Mouse (Mus musculus) intestine, postnatal 0 days (tissue): ENCODE data around the gene Mettl14. TPM values are rescaled to one million over a fixed set of nuclear protein-coding genes. Genes with fewer than 3 reads are reported as not detected.
A peak's percentile ranks its signal among the peaks of the same experiment; 100 is the strongest.

Experiments used
- ATAC-seq: fragments of 200-750 bp; cut with Nextera tagmentation; 2 replicates; pipeline ENCODE4 v1.8.0; 2017; ENCODE audit warnings: mild to moderate bottlenecking, moderate TSS enrichment, moderate library complexity
- H3K27ac ChIP-seq: fragments of 300-500 bp; sonication (generic); 2 replicates; pipeline ENCODE4 v1.5.1; 2014; ENCODE audit warnings: mild to moderate bottlenecking, low read depth, low read length, moderate library complexity
- H3K27me3 ChIP-seq: fragments of 300-500 bp; sonication (generic); replicated peaks from 2 replicates; pipeline ENCODE4 v1.6.1; 2014; ENCODE audit warnings: low read length, mixed read lengths; ENCODE audit not compliant: control insufficient read depth, insufficient read depth
- H3K36me3 ChIP-seq: fragments of 300-500 bp; sonication (generic); 2 replicates; pipeline ENCODE4 v1.6.1; 2014; ENCODE audit warnings: mild to moderate bottlenecking, moderate library complexity; ENCODE audit not compliant: control insufficient read depth, insufficient read depth
- H3K4me1 ChIP-seq: fragments of 300-500 bp; sonication (generic); replicated peaks from 2 replicates; pipeline ENCODE4 v1.6.1; 2014; ENCODE audit warnings: antibody characterized with exemption, low read length, mixed read lengths; ENCODE audit not compliant: control insufficient read depth, insufficient read depth
- H3K4me2 ChIP-seq: fragments of 300-500 bp; sonication (generic); replicated peaks from 2 replicates; pipeline ENCODE4 v1.6.1; 2014; ENCODE audit warnings: low read depth, mild to moderate bottlenecking, moderate library complexity
- H3K4me3 ChIP-seq: fragments of 300-500 bp; sonication (generic); 2 replicates; pipeline ENCODE4 v1.5.1; 2014; ENCODE audit warnings: low read depth, low read length
- H3K9ac ChIP-seq: fragments of 300-500 bp; sonication (generic); 2 replicates; pipeline ENCODE4 v1.6.1; 2014; ENCODE audit warnings: mild to moderate bottlenecking, low read depth, low read length
- H3K9me3 ChIP-seq: fragments of 300-500 bp; sonication (generic); 2 replicates; pipeline ENCODE4 v1.6.1; 2016; ENCODE audit warnings: mixed run types; ENCODE audit not compliant: control insufficient read depth
- CTCF ChIP-seq: sonication (generic); IDR thresholded peaks from 2 replicates; pipeline ENCODE4 v1.5.1; 2016; ENCODE audit warnings: low read depth, mild to moderate bottlenecking, control low read depth, antibody characterized with exemption, moderate library complexity
- WGBS: fragments of 180-500 bp; shearing (Covaris S2); extraction: QIAGEN DNeasy Blood & Tissue Kit; methylation state at CpG from one replicate; pipeline ENCODE4 v1.1.7; 2014; 5-methylcytosine and 5-hydroxymethylcytosine counted together
- polyA plus RNA-seq: library from polyadenylated mRNA; unstranded; fragments of >200 nt; fragmentation: Nextera tagmentation; extraction: Ambion mirVana; gene quantifications from 2 replicates; pipeline ENCODE4 v1.2.1, GENCODE M21; 2015

Mettl14 gene
- polyA plus RNA-seq, 1 experiment from 2014 or later: 11.1 TPM

GRCm38 (mm10) chr3:123425647-123426046 lies 39.7 kb upstream of the Mettl14 start:
- H3K9me3 ChIP-seq: no peaks in the 10 kb centered on the region
- WGBS: 47% methylated on average over 2 of the region's 2 CpGs
- H3K4me1 ChIP-seq: no peaks in the 10 kb centered on the region
- no peak for TF ChIP-seq CTCF
- H3K27ac ChIP-seq: no peak overlapping the region
- no peak overlapping the region for H3K4me2 ChIP-seq
- no peak overlapping the region for H3K9ac ChIP-seq
- no peak for ATAC-seq
- H3K4me3 ChIP-seq: no peak overlapping the region
- no peaks in the 10 kb centered on the region for H3K36me3 ChIP-seq
- no peaks in the 10 kb centered on the region for H3K27me3 ChIP-seq

GRCm38 (mm10) chr3:123413173-123413572 lies 27.3 kb upstream of the Mettl14 start:
- peak; percentile 32 for TF ChIP-seq CTCF
- ATAC-seq: no peak
- Histone ChIP-seq H3K36me3 (no peaks in the 10 kb centered on the region), H3K4me1 (no peaks in the 10 kb centered on the region), H3K27me3 (no peaks in the 10 kb centered on the region), H3K4me3 (no peak overlapping the region), H3K4me2 (no peak overlapping the region), H3K9ac (no peak overlapping the region), H3K9me3 (peaks cover 3% of the 10 kb centered on the region; the same call in 1 of the 2 replicates), H3K27ac (no peak overlapping the region)
- 53% methylated on average over 5 of the region's 5 CpGs for WGBS

- no peak overlapping the region for H3K4me3 ChIP-seq
- TF ChIP-seq CTCF: no peak
These were observed 26.1 kb upstream of the Mettl14 start for GRCm38 (mm10) chr3:123411821-123412578.

DNA sequence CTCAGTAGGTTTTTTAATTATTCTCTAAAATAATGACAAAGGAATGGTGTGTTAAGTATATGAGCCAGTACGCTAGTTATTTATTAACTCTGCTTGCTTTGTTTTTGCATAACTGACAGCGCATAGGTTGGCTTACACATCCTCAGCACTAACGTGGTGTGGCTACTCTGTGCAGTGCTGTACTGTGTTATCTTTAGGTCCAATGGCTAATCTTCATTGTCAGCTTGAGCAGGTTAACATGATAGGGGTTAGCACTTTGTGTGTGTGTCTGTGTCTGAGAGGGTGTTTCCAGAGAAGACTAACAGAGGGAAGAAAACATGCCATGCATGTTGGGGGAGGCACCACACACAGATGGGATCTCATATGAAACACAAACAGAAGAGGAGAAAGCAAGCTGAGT lies 19.0 kb upstream of the Mettl14 start:
- no peak for TF ChIP-seq CTCF
- Histone ChIP-seq H3K9ac (no peak overlapping the region), H3K4me2 (no peak overlapping the region), H3K27me3 (no peaks in the 10 kb centered on the region), H3K4me1 (no peaks in the 10 kb centered on the region), H3K36me3 (no peaks in the 10 kb centered on the region), H3K27ac (no peak overlapping the region), H3K9me3 (no peaks in the 10 kb centered on the region), H3K4me3 (no peak overlapping the region)
- 56% methylated on average over 3 of the region's 3 CpGs for WGBS
- ATAC-seq: peak; percentile 69

More at GRCm38 (mm10) chr3:123411821-123412578, 26.1 kb upstream of the Mettl14 start:
- H3K27ac ChIP-seq: no peak overlapping the region
- H3K9me3 ChIP-seq: peaks cover 3% of the 10 kb centered on the region; the same call in 1 of the 2 replicates
- ATAC-seq: no peak
- 73% methylated on average over 6 of the region's 6 CpGs for WGBS
- no peaks in the 10 kb centered on the region for H3K36me3 ChIP-seq
- H3K4me1 ChIP-seq: no peaks in the 10 kb centered on the region
- H3K27me3 ChIP-seq: no peaks in the 10 kb centered on the region
- no peak overlapping the region for H3K4me2 ChIP-seq
- no peak overlapping the region for H3K9ac ChIP-seq

- Histone ChIP-seq H3K36me3 (no peaks in the 10 kb centered on the region), H3K4me3 (no peak overlapping the region), H3K4me1 (no peaks in the 10 kb centered on the region), H3K9me3 (no peaks in the 10 kb centered on the region), H3K4me2 (no peak overlapping the region), H3K27ac (no peak overlapping the region), H3K9ac (no peak overlapping the region), H3K27me3 (no peaks in the 10 kb centered on the region)
- TF ChIP-seq CTCF: no peak
- no peak for ATAC-seq
- WGBS: 82% methylated on average over 9 of the region's 9 CpGs
These were observed 11.9 kb upstream of the Mettl14 start for GRCm38 (mm10) chr3:123397562-123398481.

GRCm38 (mm10) chr3:123395611-123396010 lies 9.7 kb upstream of the Mettl14 start:
- H3K9ac ChIP-seq: no peak overlapping the region
- 80% methylated on average over 5 of the region's 5 CpGs for WGBS
- H3K4me2 ChIP-seq: no peak overlapping the region
- H3K27me3 ChIP-seq: no peaks in the 10 kb centered on the region
- H3K27ac ChIP-seq: no peak overlapping the region
- H3K9me3 ChIP-seq: no peaks in the 10 kb centered on the region
- no peak for ATAC-seq
- no peak for TF ChIP-seq CTCF
- H3K4me3 ChIP-seq: no peak overlapping the region
- H3K36me3 ChIP-seq: no peaks in the 10 kb centered on the region
- no peaks in the 10 kb centered on the region for H3K4me1 ChIP-seq
